Mouse (Mus musculus) liver, postnatal 0 days (tissue): Measurements from ENCODE around the gene Tut1.

Experiments used
- CTCF ChIP-seq: sonication (generic); IDR thresholded peaks from 2 replicates; pipeline ENCODE4 v1.5.1; 2016; ENCODE audit warnings: antibody characterized with exemption, low read depth
- EP300 ChIP-seq: IDR thresholded peaks from 2 replicates; pipeline ENCODE4 v1.6.1; 2016; ENCODE audit warnings: antibody characterized with exemption, low read depth, mild to moderate bottlenecking

DNA sequence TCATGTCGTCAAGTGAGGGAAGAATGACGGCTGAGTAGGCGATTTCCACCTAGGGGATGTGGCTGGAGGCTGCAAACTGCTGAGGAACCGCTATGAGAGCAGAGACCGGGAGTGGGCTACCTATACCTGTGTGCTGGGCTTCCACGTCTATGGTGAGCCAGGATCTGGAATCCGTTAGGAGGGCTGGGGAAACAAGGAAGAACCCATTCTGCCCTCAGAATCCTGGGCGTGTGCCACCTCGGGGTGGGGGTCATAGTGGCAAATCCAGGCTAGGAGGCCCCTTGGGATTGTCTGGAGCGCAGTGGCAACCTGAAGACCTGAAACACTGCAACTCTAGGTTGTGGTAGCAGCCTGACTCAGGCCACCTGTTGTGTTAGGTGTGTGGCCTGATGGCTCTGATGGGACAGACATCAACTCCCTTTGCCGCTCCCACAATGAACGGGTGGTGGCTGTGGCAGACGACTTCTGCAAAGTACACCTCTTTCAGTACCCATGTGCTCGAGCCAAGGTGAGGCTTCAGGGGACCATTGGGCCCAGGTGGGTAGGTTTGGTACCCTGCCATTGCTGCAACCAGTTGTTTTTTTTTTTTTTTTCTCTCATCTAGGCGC lies 13.0 kb upstream of the Tut1 start:
- no peak for TF ChIP-seq EP300
- TF ChIP-seq CTCF, result no peak
